Mouse (Mus musculus): ENCODE data around the gene Ccdc60. TPM values are rescaled to one million over a fixed set of nuclear protein-coding genes. Genes with fewer than 3 reads are reported as not detected.
"Not testable (repeated sequence)": the region's sequence is repeated elsewhere in the genome, so short reads cannot be mapped to it uniquely, and the experiment has no call there.

The Ccdc60 gene
- total RNA-seq, 2 experiments from 2014 or later: 0.29 to 0.60 TPM

DNA sequence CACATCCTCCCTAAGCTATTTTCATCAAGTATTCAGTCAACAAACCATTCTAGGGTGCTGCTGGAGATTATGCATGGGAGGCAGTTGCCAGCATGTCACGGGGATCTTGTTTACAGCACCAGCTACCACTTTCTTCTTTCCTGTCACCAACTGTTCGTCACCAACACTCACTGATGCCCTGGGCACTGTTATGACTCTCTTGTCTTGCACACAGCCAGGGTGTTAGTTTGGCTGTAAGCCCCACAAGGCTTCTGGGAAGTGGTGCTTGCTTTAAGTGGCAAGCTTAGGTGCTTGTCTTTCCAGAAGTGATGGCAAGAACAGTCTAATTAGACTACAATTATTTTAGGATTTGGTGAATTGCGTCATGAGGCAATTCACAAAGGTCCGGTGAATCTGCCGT lies 86.1 kb downstream of the Ccdc60 start:
- DNase-seq (ENCODE audit: low spot score in 2 of 2): no peak

DNA sequence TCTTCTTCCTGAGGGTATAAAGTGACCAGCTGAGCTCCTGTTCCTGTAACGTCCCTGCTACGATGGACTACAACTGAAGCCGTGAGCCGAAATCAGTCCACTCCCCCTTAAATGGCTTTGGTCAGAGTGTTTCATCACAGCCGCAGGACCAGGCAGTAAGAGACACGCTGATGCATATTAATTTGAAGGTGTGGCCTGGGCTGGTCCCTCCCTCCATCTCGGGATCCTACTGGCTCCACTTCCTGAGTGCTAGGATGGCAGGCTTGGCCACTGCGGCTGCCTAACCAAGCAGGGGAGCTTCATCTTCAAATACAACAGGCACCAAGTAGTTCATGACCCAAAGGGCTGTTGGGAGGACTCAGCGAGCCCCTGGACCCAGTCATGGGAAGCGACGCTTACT lies 94.3 kb downstream of the Ccdc60 start:
- no peak for DNase-seq (ENCODE audit: low spot score in 2 of 2)

DNA sequence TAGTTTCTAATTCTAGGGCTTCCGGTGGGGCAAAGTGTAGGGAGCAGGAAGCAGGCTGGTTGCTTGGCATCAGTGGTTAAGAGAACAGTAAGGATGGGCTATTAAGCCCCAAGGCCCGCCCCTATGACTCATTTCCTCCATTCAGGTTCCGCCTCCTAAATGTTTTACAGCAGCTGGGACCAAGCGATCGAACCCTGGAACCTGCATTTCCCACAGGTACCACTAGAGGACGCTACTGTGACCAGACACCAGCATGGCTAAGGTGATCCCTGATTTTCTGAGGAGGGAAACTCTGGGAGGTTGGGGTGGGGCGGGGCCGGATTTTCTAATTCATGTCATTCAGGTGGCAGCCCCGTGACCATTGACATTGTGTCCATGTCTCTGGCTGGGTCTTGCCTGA lies 96.1 kb downstream of the Ccdc60 start:
- DNase-seq (ENCODE audit: low spot score in 2 of 2): no peak

DNA sequence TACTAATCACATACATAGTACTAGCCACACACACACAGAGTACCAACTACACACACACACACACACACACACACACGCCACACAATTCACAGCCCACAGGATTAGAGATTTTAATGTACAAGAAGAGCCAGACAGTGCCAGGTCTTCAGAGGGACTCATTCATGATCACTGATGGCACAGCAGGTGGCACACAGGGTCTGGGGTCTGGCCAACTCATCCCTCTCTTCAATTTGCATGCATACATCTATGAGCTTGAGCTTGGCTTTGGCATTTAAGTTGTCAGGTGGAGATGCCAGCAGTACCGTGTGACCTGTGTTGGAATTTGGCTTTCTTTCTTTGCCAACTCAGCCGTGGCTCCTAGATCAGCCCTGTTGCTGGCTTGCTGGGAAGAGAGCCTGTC lies 97.2 kb downstream of the Ccdc60 start:
- DNase-seq (ENCODE audit: low spot score in 2 of 2): no peak

DNA sequence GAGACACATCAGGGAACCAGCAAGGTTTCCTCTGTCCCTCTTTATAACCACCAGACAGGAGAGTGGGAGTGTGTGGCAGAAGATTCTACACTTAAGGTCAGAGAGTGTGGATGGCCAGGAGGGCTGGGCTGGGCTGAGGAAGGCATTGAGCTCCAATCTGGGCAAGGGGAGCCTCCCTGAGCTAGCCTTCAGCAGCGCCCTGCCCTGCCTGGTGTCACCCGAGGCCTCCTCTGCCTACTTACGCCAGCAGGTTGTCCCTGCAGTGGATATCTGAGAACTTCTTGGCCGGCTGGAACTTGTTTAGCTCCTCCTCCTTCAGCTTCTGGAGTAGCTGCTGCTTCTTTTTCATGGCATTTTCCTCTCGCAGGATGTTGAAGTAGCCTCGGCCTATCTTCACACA lies 99.0 kb downstream of the Ccdc60 start:
- no peak for DNase-seq (ENCODE audit: low spot score in 2 of 2)

DNA sequence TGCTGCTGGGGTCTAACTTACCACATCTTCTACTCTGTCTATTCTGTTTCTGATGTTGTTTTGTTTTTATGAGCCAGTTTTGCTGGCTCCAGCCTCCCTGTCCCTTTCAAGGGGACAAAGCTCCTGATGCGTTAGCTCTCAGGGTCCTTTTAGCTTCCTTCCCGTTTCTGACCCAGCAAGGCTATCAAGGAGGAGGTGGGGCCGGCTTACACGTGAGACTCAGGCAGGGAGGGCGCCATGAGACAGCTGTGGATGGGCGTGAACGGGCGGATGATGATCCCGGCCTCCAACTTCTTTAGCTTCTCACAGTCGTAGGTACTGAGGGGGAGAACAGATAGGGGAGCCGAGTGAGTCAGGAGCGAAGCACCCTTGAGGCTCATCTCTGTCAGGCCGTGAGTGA lies 108.2 kb downstream of the Ccdc60 start:
- DNase-seq (ENCODE audit: low spot score in 2 of 2): no peak

DNA sequence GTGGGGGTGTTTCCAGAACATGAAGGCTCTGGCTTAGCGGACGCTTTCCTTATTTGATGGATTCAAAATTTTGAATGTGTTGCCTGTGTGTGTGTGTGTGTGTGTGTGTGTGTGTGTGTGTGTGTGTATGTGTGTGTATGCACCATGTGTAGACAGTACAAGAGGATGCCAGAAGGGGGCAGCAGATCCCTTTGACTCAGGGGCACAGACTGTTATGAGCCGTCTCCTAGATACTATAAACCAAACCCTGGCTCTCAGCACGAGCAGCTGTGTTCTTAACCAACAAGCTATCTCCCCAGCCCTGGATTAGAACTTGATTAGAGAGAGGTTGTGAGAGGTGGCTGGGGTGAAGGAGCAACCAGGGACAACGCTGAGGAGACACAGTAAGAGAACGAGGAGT lies 117.1 kb downstream of the Ccdc60 start:
- no peak for DNase-seq (ENCODE audit: low spot score in 2 of 2)

DNA sequence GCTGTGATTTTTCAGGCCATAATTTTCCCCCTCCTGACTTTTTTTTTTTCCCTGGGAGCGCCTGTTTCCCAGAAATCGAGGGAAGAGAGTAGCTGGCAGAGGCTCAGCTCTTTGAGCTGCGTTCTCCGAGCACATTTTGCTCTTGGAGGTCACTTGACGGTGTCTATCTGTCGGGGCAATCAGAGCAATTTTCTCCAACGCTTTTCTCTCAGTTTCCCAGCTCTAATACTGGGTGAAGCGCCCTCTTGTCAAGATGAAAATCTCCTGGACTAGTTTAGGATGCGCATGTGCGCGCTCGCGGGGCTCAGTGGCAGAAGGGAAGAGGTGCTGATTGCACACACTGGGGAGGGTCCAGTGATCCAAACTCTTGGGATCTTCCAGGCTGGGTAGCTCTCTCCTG lies 121.8 kb downstream of the Ccdc60 start:
- DNase-seq (ENCODE audit: low spot score in 2 of 2): no peak

DNA sequence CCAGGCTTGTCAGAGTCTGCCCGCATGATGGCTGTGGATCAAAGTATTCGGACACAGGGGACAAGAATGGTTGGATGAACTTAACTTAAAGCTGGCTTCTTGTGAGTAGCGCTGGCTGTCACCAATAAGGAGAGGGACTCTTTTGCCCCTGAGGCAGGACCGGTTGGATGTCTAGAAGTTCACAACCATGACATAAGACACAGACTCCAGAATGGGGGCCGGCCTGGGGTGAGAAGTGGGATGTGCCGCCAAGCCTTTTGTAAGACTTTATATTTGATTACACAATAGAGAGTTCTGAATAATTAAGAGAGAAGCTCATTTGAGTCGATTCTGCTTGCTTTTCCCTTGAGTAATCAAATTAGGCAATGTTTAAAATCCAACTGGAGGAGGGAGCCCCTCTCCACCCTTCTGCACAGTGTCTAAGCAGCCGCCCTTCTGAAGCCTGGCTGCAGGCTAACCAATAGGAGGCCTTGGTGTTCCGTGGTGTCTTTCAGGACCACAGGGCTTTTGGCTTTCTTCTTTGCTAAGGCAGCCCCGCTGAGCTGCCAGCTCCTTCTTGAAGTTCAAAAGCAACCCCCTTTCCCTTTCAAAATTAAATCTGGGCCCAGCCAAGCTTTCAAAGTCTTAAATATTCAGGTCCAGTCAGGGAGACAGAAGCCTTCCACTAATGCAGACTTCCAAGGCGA lies 123.4 kb downstream of the Ccdc60 start:
- DNase-seq (ENCODE audit: low spot score in 2 of 2): peak in 1 of 2 experiments; percentile 5

DNA sequence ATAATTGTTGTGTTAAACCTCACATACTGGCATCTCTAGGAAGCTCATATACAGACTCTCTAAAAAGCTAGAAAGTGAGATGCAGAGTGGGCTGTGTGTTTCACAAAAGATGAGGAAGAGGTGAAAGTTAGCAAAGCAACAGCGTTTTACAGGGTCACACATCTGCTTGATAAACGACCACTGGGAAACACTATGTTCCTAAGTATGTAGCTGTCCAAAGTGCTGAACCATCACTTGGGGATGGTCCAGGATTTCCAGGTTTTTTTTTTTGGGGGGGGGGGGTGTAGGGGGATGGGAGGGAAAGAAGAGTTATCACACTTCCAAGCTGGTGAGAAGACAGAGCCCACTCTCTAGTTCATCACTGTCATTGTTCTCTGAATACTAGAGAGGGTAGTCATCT lies 134.0 kb downstream of the Ccdc60 start:
- no peak for DNase-seq (ENCODE audit: low spot score in 2 of 2)

DNA sequence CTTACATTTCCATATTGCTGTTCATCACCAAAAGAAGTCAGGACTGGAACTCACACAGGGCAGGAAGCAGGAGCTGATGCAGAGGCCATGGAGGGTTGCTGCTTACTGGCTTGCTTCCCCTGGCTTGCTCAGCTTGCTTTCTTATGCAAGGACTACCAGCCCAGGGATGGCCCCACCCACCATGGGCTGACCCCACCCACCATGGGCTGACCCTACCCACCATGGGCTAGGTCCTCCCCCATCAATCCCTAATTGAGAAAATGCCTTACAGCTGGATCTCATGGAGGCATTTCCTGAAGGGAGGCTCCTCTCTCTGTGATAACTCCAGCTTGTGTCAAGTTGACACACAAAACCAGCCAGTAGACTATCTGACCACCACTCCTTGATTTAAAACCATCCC lies 142.3 kb downstream of the Ccdc60 start:
- DNase-seq (ENCODE audit: low spot score in 2 of 2): not testable (repeated sequence)

DNA sequence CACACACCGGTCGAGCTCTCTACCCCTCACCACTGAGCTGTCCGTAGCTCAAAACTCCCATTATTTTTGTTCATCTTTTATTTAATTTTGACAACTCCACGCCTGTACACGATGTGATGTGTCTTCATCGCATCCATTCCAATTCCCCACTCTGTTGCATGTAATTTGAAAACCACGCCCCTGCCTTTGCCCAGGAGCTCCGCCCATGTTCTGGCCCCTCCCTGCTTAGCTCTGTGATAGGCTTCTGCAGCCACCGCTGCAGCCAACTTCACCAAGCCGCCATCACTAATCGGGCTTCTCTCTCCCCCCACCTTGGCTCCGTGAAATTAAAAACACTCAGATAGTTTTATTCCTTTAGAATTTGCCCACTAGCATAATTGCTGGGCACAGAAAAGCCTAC lies 144.1 kb downstream of the Ccdc60 start:
- no peak for DNase-seq (ENCODE audit: low spot score in 2 of 2)

DNA sequence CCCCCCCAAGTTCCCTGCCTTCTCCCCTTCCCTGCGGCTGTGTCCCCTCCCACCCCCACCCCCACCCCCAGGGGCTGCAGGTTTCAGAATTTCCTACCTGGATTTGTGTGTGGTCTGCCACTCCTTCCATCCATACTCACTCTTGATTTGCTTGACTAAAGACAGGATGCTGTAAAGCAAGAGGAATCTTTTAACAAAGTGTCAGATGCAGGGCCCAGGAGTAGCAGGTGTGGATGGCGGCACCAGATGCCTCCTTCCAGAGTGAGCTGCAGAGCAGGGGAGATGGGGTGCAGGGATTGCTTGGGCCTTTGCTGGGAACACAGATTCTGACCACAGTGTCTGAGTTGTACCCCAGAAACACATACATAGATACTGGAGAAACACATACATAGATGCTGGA lies 148.1 kb downstream of the Ccdc60 start:
- no peak for DNase-seq (ENCODE audit: low spot score in 2 of 2)

DNA sequence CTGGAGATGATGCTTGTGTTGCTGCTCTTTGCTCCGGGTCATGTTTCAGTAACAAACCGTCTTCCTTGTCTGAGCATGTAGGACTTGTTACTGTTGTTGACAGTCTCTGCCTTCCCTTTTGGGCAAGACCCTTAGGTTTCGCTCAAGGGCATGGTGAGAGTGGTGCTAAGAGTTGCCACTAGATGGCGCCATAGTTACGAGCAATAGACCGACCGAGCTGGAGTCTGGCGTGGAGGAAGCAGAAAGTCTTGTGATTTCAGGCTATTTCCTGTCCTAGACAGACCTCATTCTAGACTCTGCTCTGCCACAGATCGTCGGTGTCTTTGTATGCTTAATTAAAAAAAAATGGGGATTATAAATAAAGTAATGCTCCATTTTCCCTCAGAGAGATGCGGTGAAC lies 165.4 kb downstream of the Ccdc60 start:
- DNase-seq (ENCODE audit: low spot score in 2 of 2): peak; percentile 83 to 88

DNA sequence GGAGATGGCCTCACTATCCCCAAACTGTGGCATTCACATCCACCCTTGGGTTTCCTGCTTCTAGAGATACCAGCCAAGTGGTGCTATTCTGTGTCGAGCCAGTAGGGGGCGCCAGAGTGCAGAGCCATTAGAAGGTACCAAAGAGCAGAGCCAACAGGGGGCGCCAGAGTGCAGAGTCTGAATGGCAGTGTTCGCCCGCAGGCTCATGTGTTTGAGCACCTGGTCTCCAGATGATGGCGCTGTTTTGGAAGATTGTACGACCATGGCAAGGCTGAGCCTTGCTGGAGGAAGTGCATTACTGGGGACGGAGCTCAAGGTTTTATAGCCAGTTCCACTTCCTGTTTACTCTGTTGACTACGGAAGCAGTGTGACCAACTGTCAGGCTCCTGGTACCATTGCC lies 172.2 kb downstream of the Ccdc60 start:
- DNase-seq (ENCODE audit: low spot score in 2 of 2): peak; percentile 18 to 28

DNA sequence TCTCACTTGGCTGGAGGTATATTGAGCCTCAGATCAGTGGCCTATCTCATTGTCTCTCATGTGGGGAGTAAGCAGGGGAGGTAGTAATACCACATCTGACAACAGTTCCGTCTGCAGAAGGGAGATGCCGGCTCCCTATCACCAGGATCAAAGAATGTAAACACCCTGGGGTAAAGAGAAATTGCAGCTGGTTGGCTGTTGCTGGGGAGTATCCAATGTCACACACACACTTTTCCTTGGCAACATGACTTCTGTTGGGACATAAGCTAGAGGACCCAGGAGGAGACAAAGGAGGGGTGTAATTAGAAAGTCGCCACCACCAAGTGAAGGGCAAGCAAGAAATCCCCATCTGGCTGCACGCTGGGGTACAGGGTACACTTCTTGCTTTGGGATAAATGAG lies 172.7 kb downstream of the Ccdc60 start:
- no peak for DNase-seq (ENCODE audit: low spot score in 2 of 2)

DNA sequence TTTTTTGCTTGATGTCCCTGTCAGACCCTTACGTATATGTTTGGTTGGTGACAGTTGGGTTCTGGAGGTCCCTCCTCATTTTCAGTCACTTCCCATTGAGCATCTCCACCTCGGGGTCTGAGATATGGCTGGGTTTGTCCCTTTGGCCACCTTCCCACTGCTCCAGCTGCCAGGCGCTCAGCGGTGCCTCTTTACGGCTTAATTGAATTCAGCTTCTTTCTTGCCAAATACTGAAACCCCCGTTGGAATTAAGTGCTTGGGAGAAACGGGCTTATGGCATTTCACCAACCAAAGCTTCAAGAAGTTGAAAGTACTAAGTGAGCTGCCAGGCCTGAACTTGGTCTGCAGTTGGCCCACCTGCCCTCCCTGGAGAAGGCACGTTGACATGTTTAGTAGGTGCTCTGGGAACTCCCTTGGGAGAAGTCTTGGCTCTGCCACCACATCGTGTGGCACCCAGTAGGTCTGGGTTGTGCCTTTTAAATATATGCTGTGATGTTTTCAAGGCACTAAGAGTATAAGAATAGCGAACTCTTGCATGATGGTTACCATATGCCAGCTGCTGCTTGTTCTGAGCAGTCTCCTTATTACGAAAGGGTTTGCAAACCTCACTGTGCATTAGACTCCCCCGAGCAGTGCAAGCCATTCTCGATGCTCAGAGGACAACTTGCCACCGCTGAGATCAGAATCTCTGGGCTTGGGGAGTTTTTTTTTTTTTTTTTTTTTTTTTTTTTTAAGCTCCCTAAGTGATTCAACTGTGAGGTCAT lies 173.5 kb downstream of the Ccdc60 start:
- DNase-seq (ENCODE audit: low spot score in 2 of 2): peak in 1 of 2 experiments; percentile 26

DNA sequence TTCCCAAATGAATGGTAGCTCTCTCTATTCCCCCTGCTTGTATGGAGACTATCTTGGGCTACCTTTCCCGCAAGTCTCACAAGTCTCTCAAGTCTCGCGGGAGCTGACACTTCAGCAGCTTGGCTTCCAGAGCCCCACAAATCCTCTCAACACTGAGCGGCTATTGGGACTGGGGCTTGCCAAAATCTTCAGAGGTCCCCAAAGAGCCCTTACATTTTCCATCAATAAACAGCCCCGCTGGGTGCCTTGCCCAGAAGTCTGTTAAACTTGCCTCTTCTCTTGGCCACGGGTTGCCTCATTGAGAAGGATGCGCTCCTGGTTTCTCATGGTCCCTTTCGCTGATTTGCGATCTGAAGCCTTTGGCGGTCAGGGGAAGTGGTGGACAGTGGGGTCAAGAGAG lies 180.1 kb downstream of the Ccdc60 start:
- no peak for DNase-seq (ENCODE audit: low spot score in 2 of 2)

DNA sequence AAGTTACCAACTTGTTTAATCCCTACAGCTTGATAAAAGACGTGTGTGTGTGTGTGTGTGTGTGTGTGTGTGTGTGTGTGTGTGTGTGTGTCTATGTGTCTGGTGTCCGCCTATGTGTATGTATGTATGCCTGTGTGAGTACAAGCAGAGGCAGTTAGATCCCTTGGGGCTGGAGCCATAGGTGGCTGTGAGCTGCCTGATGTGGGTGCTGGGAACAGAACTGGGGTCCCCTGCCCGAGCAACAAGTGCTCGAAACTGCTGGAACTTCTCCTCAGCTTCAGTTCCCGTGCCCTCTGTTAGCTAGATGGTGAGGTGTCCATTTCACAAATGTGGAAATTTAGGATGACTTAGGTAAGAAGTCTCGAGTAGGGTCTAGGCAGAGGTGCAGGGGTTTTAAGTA lies 204.6 kb downstream of the Ccdc60 start:
- no peak for DNase-seq (ENCODE audit: low spot score in 2 of 2)

DNA sequence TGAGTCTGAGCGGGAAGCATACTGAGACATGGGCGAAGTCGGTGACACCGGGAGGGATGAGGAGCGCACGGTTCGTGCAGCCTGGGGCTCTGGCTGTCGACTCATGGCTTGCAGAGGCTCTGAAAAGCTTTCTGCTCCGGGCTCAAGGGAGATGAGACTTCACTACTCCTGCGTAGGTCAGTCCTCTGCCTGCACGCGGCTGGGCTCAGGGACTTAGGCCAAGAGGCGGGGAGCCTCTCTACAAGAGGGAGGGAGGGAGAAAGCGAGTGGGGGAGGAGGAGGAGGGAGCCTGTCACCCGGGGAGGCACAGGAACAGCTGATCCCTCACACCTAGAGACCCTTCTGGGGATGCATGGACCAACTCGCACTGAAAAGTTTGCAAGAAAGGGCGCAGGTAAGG lies 205.7 kb downstream of the Ccdc60 start, which contains the start of gene Tmem233:
Gene Tmem233 (minus strand): TSS at position 164 of the 400 bp plus-strand sequence.
- DNase-seq (ENCODE audit: low spot score in 2 of 2): no peak

DNA sequence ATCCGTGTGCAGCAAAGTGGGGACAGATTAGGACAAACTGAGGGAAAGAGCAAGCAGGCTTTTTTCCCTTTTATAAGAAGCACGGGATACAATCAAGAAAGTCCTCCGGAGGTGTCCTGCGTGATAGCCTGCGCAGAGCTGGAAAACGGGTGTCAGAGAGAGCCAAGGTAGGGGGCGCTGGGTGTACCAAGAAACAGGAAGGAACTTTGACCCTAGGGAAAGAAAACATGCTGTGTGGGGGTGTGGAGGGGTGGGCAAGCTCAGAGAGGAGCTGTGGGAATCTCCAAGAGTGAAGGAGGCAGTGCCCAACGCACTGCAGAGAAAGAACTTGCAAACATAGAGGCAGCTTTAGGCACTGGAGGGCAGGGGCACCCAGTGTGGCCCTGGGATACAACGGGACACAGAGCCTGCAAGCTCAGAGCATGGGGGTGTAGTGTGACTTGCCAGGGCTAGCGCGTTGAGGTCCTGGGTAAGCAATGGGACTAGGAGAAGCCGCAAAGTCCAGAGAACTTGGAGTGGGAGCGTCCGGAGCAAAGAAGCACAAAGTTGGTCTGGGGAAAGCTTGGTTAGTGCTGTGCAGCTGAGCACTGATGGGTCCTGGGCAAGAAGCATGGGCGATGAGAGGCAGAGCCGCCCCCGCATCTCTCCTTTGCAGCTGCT lies 206.4 kb downstream of the Ccdc60 start:
- no peak for DNase-seq (ENCODE audit: low spot score in 2 of 2)

DNA sequence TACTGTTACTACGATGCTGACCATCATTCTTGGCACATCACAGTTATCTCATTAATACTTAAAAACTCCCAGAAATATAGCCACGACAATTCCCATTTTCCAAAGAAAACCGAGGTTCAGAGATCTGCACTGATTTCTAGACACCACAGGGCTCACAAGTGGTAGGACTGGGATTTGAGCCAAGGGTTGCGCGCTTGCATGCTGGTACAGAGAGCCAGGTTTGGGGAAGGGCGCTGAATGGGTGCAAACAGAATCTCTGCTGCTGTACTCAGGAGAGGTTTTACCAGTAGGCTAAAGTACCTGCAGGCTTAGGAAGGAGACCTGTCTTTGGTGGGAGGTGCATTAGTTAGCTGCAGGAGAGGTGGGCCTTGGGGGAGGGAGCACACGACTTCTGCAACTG lies 207.2 kb downstream of the Ccdc60 start:
- DNase-seq (ENCODE audit: low spot score in 2 of 2): no peak
